Mouse (Mus musculus) forebrain, embryonic 10.5 days (tissue): ENCODE data around the gene Runx1. TPM values are rescaled to one million over a fixed set of nuclear protein-coding genes. Genes with fewer than 3 reads are reported as not detected.

Experiments
- DNase-seq: peaks from one replicate; pipeline ENCODE4 v3.0.0-alpha.2; 2017; ENCODE audit warnings: low spot score; ENCODE audit errors: extremely low spot score
- H3K27ac ChIP-seq: fragments of 300-500 bp; sonication (generic); 2 replicates; pipeline ENCODE4 v1.5.1; 2016; ENCODE audit warnings: mild to moderate bottlenecking
- H3K27me3 ChIP-seq: fragments of 300-500 bp; sonication (generic); 2 replicates; pipeline ENCODE4 v1.6.1; 2016; ENCODE audit warnings: mild to moderate bottlenecking; ENCODE audit not compliant: poor library complexity, severe bottlenecking
- H3K36me3 ChIP-seq: fragments of 300-500 bp; sonication (generic); replicated peaks from 2 replicates; pipeline ENCODE4 v1.6.1; 2016; ENCODE audit warnings: mild to moderate bottlenecking, moderate library complexity
- H3K4me1 ChIP-seq: fragments of 300-500 bp; sonication (generic); 2 replicates; pipeline ENCODE4 v1.6.1; 2016
- H3K4me3 ChIP-seq: fragments of 300-500 bp; sonication (generic); 2 replicates; pipeline ENCODE4 v1.5.1; 2016; ENCODE audit warnings: mild to moderate bottlenecking, moderate library complexity
- H3K9me3 ChIP-seq: fragments of 300-500 bp; sonication (generic); 2 replicates; pipeline ENCODE4 v1.6.1; 2016; ENCODE audit warnings: mild to moderate bottlenecking, moderate library complexity
- WGBS: fragments of 180-500 bp; shearing (Covaris S2); methylation state at CpG from one replicate; pipeline ENCODE4 v1.1.7; 2016; 5-methylcytosine and 5-hydroxymethylcytosine counted together
- polyA plus RNA-seq: library from polyadenylated mRNA; unstranded; fragments of >200 nt; fragmentation: Nextera tagmentation; extraction: Ambion mirVana; gene quantifications from 2 replicates; pipeline ENCODE4 v1.2.1, GENCODE M21; 2016

Runx1 gene
- 1.4 and 2.3 TPM in 2 replicates for polyA plus RNA-seq

DNA sequence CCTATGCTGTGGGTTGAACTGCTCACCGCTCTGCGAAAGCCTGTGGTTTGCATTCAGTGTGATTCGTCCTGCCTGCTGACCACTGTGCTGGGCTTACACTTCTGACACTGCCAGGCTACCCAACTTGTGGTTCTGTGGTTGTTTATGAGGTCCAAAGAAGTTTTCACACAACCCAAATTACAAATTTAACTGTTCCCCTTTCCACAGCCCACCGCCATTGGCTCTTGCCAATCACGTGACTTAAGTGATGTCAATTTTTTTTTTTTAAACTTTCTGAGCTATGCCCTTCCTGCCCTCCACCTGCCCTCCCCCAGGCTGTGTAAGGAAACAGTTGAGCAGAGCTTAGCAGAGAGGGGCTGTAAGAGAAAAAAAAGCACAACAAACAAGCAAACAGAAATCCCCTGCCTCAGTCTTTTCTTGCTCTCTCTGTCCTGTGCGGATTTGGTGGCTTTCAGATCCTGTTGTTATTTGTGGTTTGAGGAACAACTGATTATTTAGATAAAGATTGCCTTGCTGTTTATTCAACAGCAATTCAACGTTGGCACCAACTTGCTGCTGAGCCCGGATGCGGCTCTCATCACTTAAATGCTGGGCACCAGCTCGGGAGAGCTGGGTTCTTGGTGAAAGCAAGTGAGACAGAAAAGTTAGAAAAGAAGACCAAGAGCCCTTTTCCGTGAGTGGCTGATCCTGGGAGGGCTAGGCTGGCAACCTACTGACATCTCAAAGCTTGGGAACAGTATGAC is at the start of gene Runx1:
Gene Runx1, minus strand, starts transcription at position 242 of the 743 bp plus-strand sequence.
- WGBS: 91% methylated on average over 11 of the region's 11 CpGs
- H3K9me3 ChIP-seq: no peaks in the 10 kb centered on the region
- no peak for DNase-seq
- no peak within 1 kb of the TSS for H3K4me3 ChIP-seq
- peaks cover 47% of the 10 kb centered on the region for H3K4me1 ChIP-seq
- peaks cover 9% of the 10 kb centered on the region; the same call in 1 of the 2 replicates for H3K27me3 ChIP-seq
- H3K27ac ChIP-seq: no peak within 1 kb of the TSS
- H3K36me3 ChIP-seq: no peaks in the 10 kb centered on the region

DNA sequence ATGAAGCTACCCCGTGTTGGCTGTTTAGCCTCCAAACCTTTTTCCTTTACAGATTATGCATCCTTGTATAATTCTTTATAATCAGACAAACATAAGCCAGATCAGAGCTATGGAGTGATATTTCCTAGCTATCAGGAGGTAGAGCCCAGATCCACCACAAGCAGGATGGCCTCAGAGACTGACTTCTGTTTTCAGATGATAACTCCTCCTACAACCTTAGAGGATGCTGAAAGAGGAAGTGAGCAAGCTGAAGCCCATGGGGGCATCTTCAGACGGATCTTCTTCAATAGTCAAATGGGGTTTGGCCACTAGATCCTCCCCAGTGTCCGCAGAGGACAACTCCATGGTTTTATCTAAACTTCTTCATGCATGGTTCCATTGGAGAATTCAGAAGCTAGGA is 48.1 kb upstream of the Runx1 start:
- H3K4me1 ChIP-seq: no peaks in the 10 kb centered on the region
- 91% methylated on average over 3 of the region's 3 CpGs for WGBS
- no peaks in the 10 kb centered on the region for H3K9me3 ChIP-seq
- no peaks in the 10 kb centered on the region for H3K36me3 ChIP-seq
- H3K27me3 ChIP-seq: no peaks in the 10 kb centered on the region
- DNase-seq: no peak
- no peak overlapping the region for H3K27ac ChIP-seq
- no peak overlapping the region for H3K4me3 ChIP-seq

DNA sequence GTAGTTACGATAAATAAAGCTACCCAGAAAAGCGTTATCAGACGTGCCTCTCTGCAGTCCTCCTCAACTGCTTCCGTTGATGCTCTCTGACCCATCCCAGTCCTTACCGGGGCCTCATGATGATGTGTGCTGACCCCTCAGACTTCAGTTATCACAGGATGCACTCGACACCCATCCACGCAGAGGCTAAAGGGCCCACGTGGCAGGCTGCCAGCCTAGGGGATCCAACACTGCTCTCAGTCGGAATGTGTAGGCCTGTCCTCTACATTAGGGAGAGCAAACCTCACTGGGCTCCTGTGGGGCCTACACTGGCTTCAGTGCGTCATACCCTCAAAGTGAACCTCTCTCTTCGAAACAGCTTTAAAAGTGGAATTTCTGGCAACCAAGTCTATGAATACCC is 45.8 kb upstream of the Runx1 start:
- Histone ChIP-seq H3K4me1 (no peaks in the 10 kb centered on the region), H3K4me3 (no peak overlapping the region), H3K36me3 (no peaks in the 10 kb centered on the region), H3K27me3 (no peaks in the 10 kb centered on the region), H3K9me3 (no peaks in the 10 kb centered on the region), H3K27ac (no peak overlapping the region)
- no peak for DNase-seq
- 89% methylated on average over 11 of the region's 11 CpGs for WGBS

DNA sequence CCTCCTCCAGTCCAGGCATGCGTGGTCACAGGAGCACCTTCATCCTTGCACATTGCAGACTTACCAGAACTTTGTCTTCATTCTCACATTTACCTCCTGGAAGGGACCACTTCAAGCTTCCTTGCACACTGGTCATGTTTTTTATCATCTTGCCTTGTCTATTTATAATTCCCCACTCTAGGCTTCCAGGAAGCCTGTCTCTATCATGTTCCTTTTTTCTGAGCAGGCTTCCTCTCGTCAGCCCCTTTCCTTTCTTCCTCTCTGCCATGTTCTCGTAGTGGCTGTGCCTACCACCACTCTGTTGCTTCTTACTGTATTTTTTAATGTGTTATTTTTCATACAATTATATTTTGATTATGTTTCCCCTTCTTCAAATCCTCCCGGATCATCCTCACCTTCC is 42.6 kb upstream of the Runx1 start:
- Histone ChIP-seq H3K4me3 (no peak overlapping the region), H3K36me3 (no peaks in the 10 kb centered on the region), H3K9me3 (no peaks in the 10 kb centered on the region), H3K27ac (no peak overlapping the region), H3K4me1 (no peaks in the 10 kb centered on the region), H3K27me3 (no peaks in the 10 kb centered on the region)
- 92% methylated on average over 4 of the region's 4 CpGs for WGBS
- no peak for DNase-seq

DNA sequence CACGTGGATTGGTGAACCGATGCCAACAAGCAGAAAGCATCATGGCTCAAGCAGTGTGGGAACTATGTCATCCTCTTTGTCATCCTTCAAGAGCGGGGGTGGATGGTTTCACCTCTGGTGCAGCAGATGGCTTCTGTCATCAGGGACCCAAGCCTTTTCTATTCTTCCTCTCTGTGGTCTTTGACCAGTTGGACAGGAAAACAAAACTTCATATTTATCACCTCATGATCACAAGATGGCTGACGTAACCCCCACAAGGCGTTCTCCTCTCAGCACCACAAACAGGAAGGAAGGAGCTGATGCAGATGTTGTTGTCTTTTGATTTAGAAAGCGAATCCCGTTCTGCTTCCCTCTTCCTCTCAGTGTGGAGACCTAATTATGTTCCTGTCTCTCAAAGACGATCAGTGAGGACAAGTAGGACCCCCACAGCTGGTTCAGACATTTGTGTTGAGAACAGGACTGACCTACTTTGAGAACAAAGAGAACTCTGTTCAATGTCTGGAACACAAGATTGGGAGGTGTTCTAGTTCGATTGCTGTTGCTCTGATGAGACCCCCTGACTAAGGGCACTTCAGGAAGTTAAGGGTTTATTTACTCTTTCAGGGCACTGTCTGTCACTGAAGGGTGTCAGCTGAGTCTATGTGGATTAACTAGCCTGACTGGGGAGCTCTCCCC is 41.4 kb upstream of the Runx1 start:
- WGBS: 84% methylated on average over 9 of the region's 9 CpGs

DNA sequence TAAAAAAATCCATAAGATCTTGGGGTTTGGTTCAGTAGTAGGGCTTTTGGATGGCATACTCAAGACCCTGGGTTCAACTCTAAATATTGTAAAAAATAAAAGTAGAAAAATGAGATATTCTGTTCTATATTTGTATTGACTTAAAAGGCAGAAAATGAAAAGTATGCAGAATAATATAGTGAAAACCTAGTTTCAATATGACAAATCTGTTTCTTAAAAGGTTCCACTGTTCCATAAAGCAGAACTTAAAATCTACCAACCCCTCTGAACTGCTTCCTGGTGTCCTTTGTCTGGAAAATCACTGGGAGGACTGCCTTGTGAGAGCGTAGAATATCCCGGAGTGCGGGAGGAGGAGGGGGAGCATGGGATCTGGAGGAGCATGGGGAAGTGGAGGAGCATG is 39.4 kb upstream of the Runx1 start:
- DNase-seq: no peak
- Histone ChIP-seq H3K27ac (no peak overlapping the region), H3K9me3 (no peaks in the 10 kb centered on the region), H3K4me1 (no peaks in the 10 kb centered on the region), H3K27me3 (no peaks in the 10 kb centered on the region), H3K4me3 (no peak overlapping the region), H3K36me3 (no peaks in the 10 kb centered on the region)
- WGBS: 89% methylated on average over 3 of the region's 3 CpGs

More for the DNA sequence above, 41.4 kb upstream of the Runx1 start:
- Histone ChIP-seq H3K4me3 (no peak overlapping the region), H3K27ac (no peak overlapping the region), H3K9me3 (no peaks in the 10 kb centered on the region), H3K36me3 (no peaks in the 10 kb centered on the region), H3K27me3 (no peaks in the 10 kb centered on the region), H3K4me1 (no peaks in the 10 kb centered on the region)
- DNase-seq: no peak

GRCm38 (mm10) chr16:92864191-92864590 is 38.2 kb upstream of the Runx1 start:
- Histone ChIP-seq H3K4me3 (no peak overlapping the region), H3K27ac (no peak overlapping the region), H3K36me3 (no peaks in the 10 kb centered on the region), H3K9me3 (no peaks in the 10 kb centered on the region), H3K27me3 (no peaks in the 10 kb centered on the region), H3K4me1 (no peaks in the 10 kb centered on the region)
- WGBS: 84% methylated on average over 2 of the region's 2 CpGs
- no peak for DNase-seq

GRCm38 (mm10) chr16:92863179-92863578 is 37.2 kb upstream of the Runx1 start:
- Histone ChIP-seq H3K4me1 (no peaks in the 10 kb centered on the region), H3K9me3 (no peaks in the 10 kb centered on the region), H3K27me3 (no peaks in the 10 kb centered on the region), H3K4me3 (no peak overlapping the region), H3K27ac (no peak overlapping the region), H3K36me3 (no peaks in the 10 kb centered on the region)
- no peak for DNase-seq

- no peaks in the 10 kb centered on the region for H3K36me3 ChIP-seq
- H3K27me3 ChIP-seq: no peaks in the 10 kb centered on the region
- H3K4me1 ChIP-seq: no peaks in the 10 kb centered on the region
- H3K9me3 ChIP-seq: no peaks in the 10 kb centered on the region
- no peak overlapping the region for H3K27ac ChIP-seq
- 86% methylated on average over 4 of the region's 4 CpGs for WGBS
- no peak for DNase-seq
- H3K4me3 ChIP-seq: no peak overlapping the region
Measured at GRCm38 (mm10) chr16:92862430-92862829, 36.5 kb upstream of the Runx1 start.

GRCm38 (mm10) chr16:92861571-92861970 is 35.6 kb upstream of the Runx1 start:
- no peak for DNase-seq
- H3K4me1 ChIP-seq: no peaks in the 10 kb centered on the region
- H3K27me3 ChIP-seq: no peaks in the 10 kb centered on the region
- 80% methylated on average over 2 of the region's 2 CpGs for WGBS
- H3K36me3 ChIP-seq: no peaks in the 10 kb centered on the region
- H3K4me3 ChIP-seq: no peak overlapping the region
- H3K27ac ChIP-seq: no peak overlapping the region
- H3K9me3 ChIP-seq: no peaks in the 10 kb centered on the region

- 91% methylated on average over 1 of the region's 1 CpGs for WGBS
- H3K4me1 ChIP-seq: no peaks in the 10 kb centered on the region
- no peaks in the 10 kb centered on the region for H3K27me3 ChIP-seq
- no peak for DNase-seq
- H3K27ac ChIP-seq: no peak overlapping the region
- no peaks in the 10 kb centered on the region for H3K36me3 ChIP-seq
- H3K9me3 ChIP-seq: no peaks in the 10 kb centered on the region
- H3K4me3 ChIP-seq: no peak overlapping the region
Measured at GRCm38 (mm10) chr16:92860649-92861048, 34.7 kb upstream of the Runx1 start.

DNA sequence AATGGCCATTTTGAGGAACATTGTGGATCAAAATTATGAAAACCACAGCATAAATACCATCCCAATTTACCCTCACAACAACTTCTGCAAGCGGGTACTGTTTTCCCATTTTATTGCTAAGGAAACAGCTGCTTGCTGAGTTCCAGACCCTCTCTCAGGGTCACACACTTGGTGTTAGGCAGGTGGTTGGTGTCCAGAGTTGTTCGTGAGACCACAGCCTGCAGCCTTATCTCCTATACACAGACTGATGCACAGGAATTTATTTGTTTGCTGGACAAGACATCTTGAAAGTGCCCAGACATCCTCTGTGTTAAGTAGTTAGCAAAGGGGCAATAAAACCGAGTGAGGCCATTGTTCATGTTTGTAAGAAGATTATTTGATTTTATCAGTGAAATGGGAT is 30.8 kb upstream of the Runx1 start:
- WGBS: 90% methylated on average over 3 of the region's 3 CpGs
- Histone ChIP-seq H3K4me1 (no peaks in the 10 kb centered on the region), H3K27ac (no peak overlapping the region), H3K36me3 (no peaks in the 10 kb centered on the region), H3K9me3 (no peaks in the 10 kb centered on the region), H3K4me3 (no peak overlapping the region), H3K27me3 (no peaks in the 10 kb centered on the region)
- DNase-seq: no peak

GRCm38 (mm10) chr16:92852276-92852675 is 26.3 kb upstream of the Runx1 start:
- no peaks in the 10 kb centered on the region for H3K36me3 ChIP-seq
- no peaks in the 10 kb centered on the region for H3K9me3 ChIP-seq
- no peak overlapping the region for H3K4me3 ChIP-seq
- 93% methylated on average over 6 of the region's 6 CpGs for WGBS
- H3K4me1 ChIP-seq: no peaks in the 10 kb centered on the region
- no peaks in the 10 kb centered on the region for H3K27me3 ChIP-seq
- H3K27ac ChIP-seq: no peak overlapping the region
- no peak for DNase-seq
